Mouse (Mus musculus): ENCODE measurements around the gene Rab3c. TPM values are rescaled to one million over a fixed set of nuclear protein-coding genes. Genes with fewer than 3 reads are reported as not detected.
A peak's percentile ranks its signal among the peaks of the same experiment; 100 is the strongest.

Rab3c gene
- polyA plus RNA-seq, 1 experiment: 2.8 TPM

GRCm38 (mm10) chr13:110038521-110038920 lies 242.3 kb downstream of the Rab3c start:
- H3K4me3 ChIP-seq (ENCODE audit: insufficient read depth, low read length): no peak overlapping the region
- no peak overlapping the region for H3K27ac ChIP-seq (ENCODE audit: insufficient read depth, low read length)
- H3K4me1 ChIP-seq (ENCODE audit: control insufficient read depth, insufficient read depth, low read length): 0 out of 2 replicates have a peak, but pooled peaks cover 3% of the 10 kb centered on the region
- TF ChIP-seq POLR2A (IDR thresholded peaks at IDR 0.05; ENCODE audit: low read depth, low read length) (no peak), CTCF (IDR thresholded peaks at IDR 0.05; ENCODE audit: borderline replicate concordance, insufficient read depth, low read length) (no peak)

GRCm38 (mm10) chr13:110034885-110035284 lies 245.9 kb downstream of the Rab3c start:
- H3K4me3 ChIP-seq (ENCODE audit: insufficient read depth, low read length): no peak overlapping the region
- H3K27ac ChIP-seq (ENCODE audit: insufficient read depth, low read length): no peak overlapping the region
- TF ChIP-seq POLR2A (IDR thresholded peaks at IDR 0.05; ENCODE audit: low read depth, low read length): no peak
- TF ChIP-seq CTCF (IDR thresholded peaks at IDR 0.05; ENCODE audit: borderline replicate concordance, insufficient read depth, low read length): no peak
- no peaks in the 10 kb centered on the region for H3K4me1 ChIP-seq (ENCODE audit: control insufficient read depth, insufficient read depth, low read length)

GRCm38 (mm10) chr13:110034041-110034440 lies 246.8 kb downstream of the Rab3c start:
- H3K4me3 ChIP-seq (ENCODE audit: insufficient read depth, low read length): no peak overlapping the region
- no peak overlapping the region for H3K27ac ChIP-seq (ENCODE audit: insufficient read depth, low read length)
- no peak for TF ChIP-seq CTCF (IDR thresholded peaks at IDR 0.05; ENCODE audit: borderline replicate concordance, insufficient read depth, low read length)
- TF ChIP-seq POLR2A (IDR thresholded peaks at IDR 0.05; ENCODE audit: low read depth, low read length): no peak
- no peaks in the 10 kb centered on the region for H3K4me1 ChIP-seq (ENCODE audit: control insufficient read depth, insufficient read depth, low read length)

- no peak overlapping the region for H3K27ac ChIP-seq (ENCODE audit: insufficient read depth, low read length)
- TF ChIP-seq POLR2A (IDR thresholded peaks at IDR 0.05; ENCODE audit: low read depth, low read length): no peak
- TF ChIP-seq CTCF (IDR thresholded peaks at IDR 0.05; ENCODE audit: borderline replicate concordance, insufficient read depth, low read length): no peak
- H3K4me1 ChIP-seq (ENCODE audit: control insufficient read depth, insufficient read depth, low read length): no peaks in the 10 kb centered on the region
- H3K4me3 ChIP-seq (ENCODE audit: insufficient read depth, low read length): no peak overlapping the region
Measured at GRCm38 (mm10) chr13:110031886-110032285, 248.9 kb downstream of the Rab3c start.

- no peak overlapping the region for H3K4me3 ChIP-seq (ENCODE audit: insufficient read depth, low read length)
- TF ChIP-seq POLR2A (IDR thresholded peaks at IDR 0.05; ENCODE audit: low read depth, low read length) (no peak), CTCF (IDR thresholded peaks at IDR 0.05; ENCODE audit: borderline replicate concordance, insufficient read depth, low read length) (no peak)
- H3K27ac ChIP-seq (ENCODE audit: insufficient read depth, low read length): no peak overlapping the region
- H3K4me1 ChIP-seq (ENCODE audit: control insufficient read depth, insufficient read depth, low read length): no peaks in the 10 kb centered on the region
Measured at GRCm38 (mm10) chr13:110031061-110031460, 249.7 kb downstream of the Rab3c start.

- Histone ChIP-seq H3K4me1 (ENCODE audit: control insufficient read depth, insufficient read depth, low read length) (peaks cover 3% of the 10 kb centered on the region), H3K4me3 (ENCODE audit: insufficient read depth, low read length) (no peak overlapping the region), H3K27ac (ENCODE audit: insufficient read depth, low read length) (peak overlapping the region; percentile 7; the same call in 1 of the 2 replicates)
- TF ChIP-seq POLR2A (IDR thresholded peaks at IDR 0.05; ENCODE audit: low read depth, low read length) (no peak), CTCF (IDR thresholded peaks at IDR 0.05; ENCODE audit: borderline replicate concordance, insufficient read depth, low read length) (no peak)
Measured at GRCm38 (mm10) chr13:110024381-110025161, 256.2 kb downstream of the Rab3c start.

- peaks cover 3% of the 10 kb centered on the region for H3K4me1 ChIP-seq (ENCODE audit: control insufficient read depth, insufficient read depth, low read length)
- H3K27ac ChIP-seq (ENCODE audit: insufficient read depth, low read length): no peak overlapping the region
- H3K4me3 ChIP-seq (ENCODE audit: insufficient read depth, low read length): no peak overlapping the region
- TF ChIP-seq CTCF (IDR thresholded peaks at IDR 0.05; ENCODE audit: borderline replicate concordance, insufficient read depth, low read length): peak; percentile 35; the same call in 1 of the 2 replicates
- TF ChIP-seq POLR2A (IDR thresholded peaks at IDR 0.05; ENCODE audit: low read depth, low read length): no peak
Measured at GRCm38 (mm10) chr13:110023031-110023430, 257.8 kb downstream of the Rab3c start.

GRCm38 (mm10) chr13:110019774-110020173 lies 261.0 kb downstream of the Rab3c start:
- H3K4me3 ChIP-seq (ENCODE audit: insufficient read depth, low read length): no peak overlapping the region
- H3K27ac ChIP-seq (ENCODE audit: insufficient read depth, low read length): no peak overlapping the region
- H3K4me1 ChIP-seq (ENCODE audit: control insufficient read depth, insufficient read depth, low read length): peaks cover 3% of the 10 kb centered on the region
- TF ChIP-seq CTCF (IDR thresholded peaks at IDR 0.05; ENCODE audit: borderline replicate concordance, insufficient read depth, low read length) (no peak), POLR2A (IDR thresholded peaks at IDR 0.05; ENCODE audit: low read depth, low read length) (no peak)

- peak overlapping the region; percentile 42 for H3K4me3 ChIP-seq (ENCODE audit: insufficient read depth, low read length)
- H3K27ac ChIP-seq (ENCODE audit: insufficient read depth, low read length): no peak overlapping the region
- no peak for TF ChIP-seq CTCF (IDR thresholded peaks at IDR 0.05; ENCODE audit: borderline replicate concordance, insufficient read depth, low read length)
Measured at GRCm38 (mm10) chr13:110018941-110019743, 261.7 kb downstream of the Rab3c start.

More at GRCm38 (mm10) chr13:110018941-110019743, 261.7 kb downstream of the Rab3c start:
- H3K4me1 ChIP-seq (ENCODE audit: control insufficient read depth, insufficient read depth, low read length): peaks cover 3% of the 10 kb centered on the region; the same call in 1 of the 2 replicates
